Mouse (Mus musculus) olfactory bulb, adult 2 months (tissue): Measurements from ENCODE around the gene Ccdc36. TPM values are rescaled to one million over a fixed set of nuclear protein-coding genes. Genes with fewer than 3 reads are reported as not detected.

Experiments used
- H3K27ac ChIP-seq: fragments of 200-500 bp; 2 replicates; pipeline ENCODE4 v1.5.1; 2012; ENCODE audit warnings: low read depth, low read length; ENCODE audit not compliant: insufficient read depth
- H3K4me1 ChIP-seq: fragments of 200-500 bp; 2 replicates; pipeline ENCODE4 v1.6.1; 2012; ENCODE audit warnings: low read length; ENCODE audit not compliant: control insufficient read depth, insufficient read depth
- H3K4me3 ChIP-seq: fragments of 200-500 bp; 2 replicates; pipeline ENCODE4 v1.5.1; 2012; ENCODE audit warnings: mild to moderate bottlenecking, low read depth, low read length, moderate library complexity; ENCODE audit not compliant: insufficient read depth
- CTCF ChIP-seq: fragments of 200-500 bp; IDR thresholded peaks from 2 replicates; pipeline ENCODE4 v1.5.1; 2012; ENCODE audit warnings: low read depth, mild to moderate bottlenecking, low read length, moderate library complexity; ENCODE audit not compliant: insufficient read depth
- POLR2A ChIP-seq: fragments of 200-500 bp; IDR thresholded peaks from 2 replicates; pipeline ENCODE4 v1.6.1; 2012; ENCODE audit warnings: mild to moderate bottlenecking, low read depth, low read length, moderate library complexity; ENCODE audit not compliant: insufficient read depth
- WGBS: fragments of 180-500 bp; shearing (Covaris S2); methylation state at CpG from one replicate; pipeline ENCODE4 v1.1.7; 2018; 5-methylcytosine and 5-hydroxymethylcytosine counted together
- polyA plus RNA-seq: library from polyadenylated mRNA; stranded (reverse); fragments of >200 nt; gene quantifications from 2 replicates; pipeline ENCODE4 v1.2.4, GENCODE M21; 2012; ENCODE audit warnings: low replicate concordance; ENCODE audit not compliant: missing spikeins, insufficient read depth, insufficient read length

Ccdc36 gene
- polyA plus RNA-seq, 1 experiment = not detected

DNA sequence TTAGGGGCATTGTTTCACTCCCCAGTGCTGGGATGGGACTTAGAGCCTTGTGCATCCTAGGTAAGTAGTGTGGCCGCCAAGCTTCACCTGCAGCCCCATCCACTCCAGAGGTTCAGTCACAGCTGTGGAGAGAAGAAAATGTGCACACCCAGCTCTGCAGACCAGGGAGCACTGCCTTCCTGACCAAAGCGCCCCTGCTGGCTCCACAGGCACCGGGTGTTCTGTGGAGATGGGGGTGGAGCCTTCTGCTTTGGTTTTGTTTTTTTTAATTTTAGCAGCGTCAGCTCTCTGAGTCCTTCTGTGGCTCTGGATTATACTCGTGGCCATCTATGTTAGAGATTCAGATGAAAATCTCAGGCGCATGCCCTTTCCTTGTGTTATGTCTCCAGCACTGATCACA is 39.1 kb downstream of the Ccdc36 start:
- Histone ChIP-seq H3K4me1 (no peaks in the 10 kb centered on the region), H3K27ac (no peak overlapping the region), H3K4me3 (no peak overlapping the region)
- no peak for TF ChIP-seq POLR2A
- no peak for TF ChIP-seq CTCF
- WGBS = 54% methylated on average over 6 of the region's 6 CpGs

DNA sequence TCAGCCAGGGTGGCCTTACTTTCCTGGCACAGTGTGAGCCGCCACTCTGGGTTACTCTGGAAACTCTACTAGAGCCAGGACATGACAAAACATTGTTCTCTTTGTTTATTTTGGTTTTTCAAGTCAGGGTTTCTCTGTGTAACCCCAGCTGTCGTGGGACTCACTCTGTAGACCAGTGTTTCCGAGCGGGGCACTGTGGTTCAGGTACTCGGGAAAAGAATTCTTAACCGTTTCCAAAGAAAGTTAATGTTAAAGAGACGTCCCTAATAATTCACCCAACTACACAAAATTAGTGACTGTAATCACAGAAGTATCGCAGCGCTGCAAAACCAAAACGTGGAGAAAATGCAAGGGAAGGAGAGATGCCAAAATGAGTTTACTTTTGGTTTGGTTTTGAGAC is 39.7 kb downstream of the Ccdc36 start:
- TF ChIP-seq CTCF = no peak
- TF ChIP-seq POLR2A = no peak
- WGBS = 53% methylated on average over 10 of the region's 10 CpGs
- Histone ChIP-seq H3K4me1 (no peaks in the 10 kb centered on the region), H3K27ac (no peak overlapping the region), H3K4me3 (no peak overlapping the region)

DNA sequence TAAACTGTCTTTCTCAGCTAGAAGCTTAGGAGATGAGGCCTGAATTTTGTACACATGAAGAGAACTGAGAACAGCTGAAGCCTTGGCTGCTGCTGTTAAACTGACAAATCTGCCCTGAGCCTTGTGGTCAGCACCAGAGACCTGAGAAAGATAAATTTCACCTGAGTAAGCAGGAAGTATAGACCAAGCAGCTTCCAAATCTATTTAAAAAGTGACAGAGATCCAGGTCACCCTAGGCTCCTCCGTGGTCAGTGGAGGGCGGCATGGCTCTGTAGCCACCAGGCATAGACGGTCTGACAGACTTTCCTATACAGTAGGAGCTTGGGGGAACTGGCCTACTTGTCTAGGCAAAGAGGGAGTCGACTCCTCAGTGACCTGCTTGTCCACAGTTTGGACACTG is 41.5 kb downstream of the Ccdc36 start:
- H3K4me3 ChIP-seq = no peak overlapping the region
- H3K27ac ChIP-seq = no peak overlapping the region
- H3K4me1 ChIP-seq = no peaks in the 10 kb centered on the region
- TF ChIP-seq POLR2A (no peak), CTCF (no peak)
- 81% methylated on average over 4 of the region's 4 CpGs for WGBS

DNA sequence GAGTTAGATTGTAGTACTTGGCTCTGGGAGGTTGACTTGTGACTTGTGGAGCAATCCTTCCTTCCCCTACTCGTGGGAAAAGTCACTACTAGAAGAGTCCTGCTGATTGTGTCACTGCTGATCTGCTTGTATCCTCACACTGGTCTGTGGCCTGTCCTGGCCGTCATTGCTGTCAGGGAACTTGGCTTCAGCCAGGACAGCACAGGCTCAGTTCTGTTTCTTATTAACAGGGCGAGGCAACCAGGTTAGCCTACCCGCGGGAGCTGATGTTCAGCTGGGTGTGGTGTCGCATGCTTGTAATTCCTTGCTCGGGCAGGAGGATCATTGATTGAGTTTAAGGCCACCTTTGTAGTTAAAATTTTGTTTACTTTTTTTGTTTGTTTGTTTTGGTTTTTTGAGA is 43.3 kb downstream of the Ccdc36 start:
- 85% methylated on average over 7 of the region's 7 CpGs for WGBS
- no peak for TF ChIP-seq POLR2A
- TF ChIP-seq CTCF = no peak

DNA sequence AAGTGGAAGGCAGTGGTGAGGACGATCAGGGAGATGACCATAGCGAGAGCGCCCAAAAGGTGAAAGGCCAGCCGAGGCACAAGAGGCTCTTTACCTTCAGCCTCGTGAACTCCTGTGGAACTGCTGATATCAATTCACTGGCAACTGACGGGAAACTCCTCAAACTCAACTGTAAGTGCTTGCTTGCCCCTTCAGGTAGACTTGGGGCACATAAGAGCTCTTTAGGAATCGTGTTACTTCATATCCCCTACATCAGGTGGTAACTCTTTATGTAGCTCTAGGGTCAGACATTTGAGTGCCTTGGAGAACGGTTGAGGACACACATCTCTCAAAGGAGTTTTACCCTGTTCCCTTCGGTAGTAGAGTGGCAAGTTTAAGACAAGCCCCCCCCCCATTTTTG is 46.9 kb downstream of the Ccdc36 start:
- no peak for TF ChIP-seq CTCF
- TF ChIP-seq POLR2A = no peak
- Histone ChIP-seq H3K4me3 (no peak overlapping the region), H3K4me1 (no peaks in the 10 kb centered on the region), H3K27ac (no peak overlapping the region)
- WGBS = 92% methylated on average over 9 of the region's 9 CpGs

More for the DNA sequence above, 43.3 kb downstream of the Ccdc36 start:
- Histone ChIP-seq H3K4me1 (no peaks in the 10 kb centered on the region), H3K27ac (no peak overlapping the region), H3K4me3 (no peak overlapping the region)

DNA sequence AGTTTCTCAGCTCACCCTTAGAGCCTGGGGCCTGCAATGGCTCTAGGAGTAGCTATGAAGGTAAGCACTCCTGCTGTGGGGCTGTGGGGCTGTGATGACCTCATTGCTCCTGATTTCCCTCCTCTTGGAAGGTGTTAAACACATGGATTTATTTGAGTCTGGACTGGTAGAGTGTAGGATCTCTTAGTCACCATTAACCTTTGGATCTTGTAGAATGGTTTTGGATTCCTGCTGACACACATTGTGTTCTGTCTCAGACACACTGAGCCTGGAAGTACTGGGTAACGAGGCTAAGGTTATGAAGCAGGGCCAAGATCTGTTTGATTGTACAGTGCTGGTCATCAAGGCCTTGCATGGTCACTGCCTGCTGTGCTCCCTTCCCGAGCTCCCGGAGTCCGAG is 49.0 kb downstream of the Ccdc36 start:
- TF ChIP-seq CTCF (no peak), POLR2A (no peak)
- WGBS = 66% methylated on average over 4 of the region's 4 CpGs
- H3K4me1 ChIP-seq = no peaks in the 10 kb centered on the region

DNA sequence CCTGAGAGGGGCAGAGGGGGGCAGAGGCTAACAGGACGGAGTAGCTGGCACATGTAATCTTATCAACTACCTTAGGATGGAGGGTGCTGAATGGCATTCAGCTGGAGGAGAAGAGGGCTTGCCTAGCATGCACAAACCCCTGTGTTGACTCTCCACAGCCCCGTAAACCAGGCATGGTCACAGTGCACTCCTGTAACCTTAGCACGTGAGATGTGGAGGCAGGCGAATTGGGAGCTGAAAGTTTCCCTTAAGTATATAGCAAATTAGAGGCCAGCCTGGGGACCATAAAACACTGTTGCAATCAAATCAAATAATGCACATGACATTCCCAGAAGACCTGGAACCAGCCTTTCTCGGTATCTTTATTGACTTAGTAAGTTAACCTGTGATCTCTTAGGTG is 49.5 kb downstream of the Ccdc36 start:
- Histone ChIP-seq H3K4me1 (no peaks in the 10 kb centered on the region), H3K4me3 (no peak overlapping the region), H3K27ac (no peak overlapping the region)
- 88% methylated on average over 5 of the region's 5 CpGs for WGBS
- TF ChIP-seq POLR2A = no peak
- no peak for TF ChIP-seq CTCF

More for the DNA sequence above, 49.0 kb downstream of the Ccdc36 start:
- Histone ChIP-seq H3K4me3 (no peak overlapping the region), H3K27ac (no peak overlapping the region)

DNA sequence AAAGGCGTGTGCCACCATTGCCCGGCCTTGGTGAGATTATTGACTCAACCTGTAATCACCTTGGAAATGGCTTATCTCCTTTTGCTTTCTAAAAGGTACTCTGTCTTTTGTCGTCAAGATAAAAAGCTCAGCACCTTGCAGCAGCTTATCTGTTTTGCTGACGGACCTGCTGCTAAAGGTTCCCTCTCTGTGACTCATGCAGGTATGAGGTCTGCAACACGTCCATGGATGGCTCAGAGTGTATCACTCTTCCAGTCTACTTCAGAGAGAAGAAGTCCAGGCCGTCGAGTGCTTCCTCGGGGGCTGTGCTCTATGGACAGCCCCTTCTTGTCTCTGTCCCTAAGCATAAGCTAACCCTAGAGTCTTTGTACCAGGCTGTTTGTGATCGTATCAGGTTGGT is 50.0 kb downstream of the Ccdc36 start:
- TF ChIP-seq CTCF = no peak
- TF ChIP-seq POLR2A = no peak
- Histone ChIP-seq H3K27ac (no peak overlapping the region), H3K4me1 (no peaks in the 10 kb centered on the region), H3K4me3 (no peak overlapping the region)
- 88% methylated on average over 9 of the region's 9 CpGs for WGBS

Other genes starting within 250 kb of the Ccdc36 start
- not detected in 2 replicates for gene Bsn, start 238.1 kb downstream of the Ccdc36 start, polyA plus RNA-seq
- gene Dag1, start 164.5 kb downstream of the Ccdc36 start, polyA plus RNA-seq = not detected in 2 replicates
- not detected in 2 replicates for gene Nicn1, start 138.1 kb downstream of the Ccdc36 start, polyA plus RNA-seq
- not detected in 2 replicates for gene Amt, start 131.6 kb downstream of the Ccdc36 start, polyA plus RNA-seq
- gene Rhoa, start 122.4 kb downstream of the Ccdc36 start, polyA plus RNA-seq = 187 and 421 TPM in 2 replicates
- not detected in 2 replicates for gene Tcta, start 122.3 kb downstream of the Ccdc36 start, polyA plus RNA-seq
- gene Gpx1, start 89.6 kb downstream of the Ccdc36 start, polyA plus RNA-seq = not detected in 2 replicates
- gene Usp4, start 80.6 kb downstream of the Ccdc36 start, polyA plus RNA-seq = not detected in 2 replicates
- gene 1700102P08Rik, start 35.7 kb downstream of the Ccdc36 start, polyA plus RNA-seq = not detected in 2 replicates
- not detected in 2 replicates for gene BC048562, start 8.0 kb upstream of the Ccdc36 start, polyA plus RNA-seq
- not detected in 2 replicates for gene Ccdc71, start 32.0 kb upstream of the Ccdc36 start, polyA plus RNA-seq
- gene Klhdc8b, start 33.1 kb upstream of the Ccdc36 start, polyA plus RNA-seq = not detected in 2 replicates
- gene Lamb2, start 51.3 kb upstream of the Ccdc36 start, polyA plus RNA-seq = not detected in 2 replicates
- 102 and 511 TPM in 2 replicates for gene Usp19, start 62.1 kb upstream of the Ccdc36 start, polyA plus RNA-seq
- gene Qars, start 79.2 kb upstream of the Ccdc36 start, polyA plus RNA-seq = not detected in 2 replicates
- gene Qrich1, start 88.3 kb upstream of the Ccdc36 start, polyA plus RNA-seq = not detected in 2 replicates
- not detected in 2 replicates for gene Impdh2, start 131.8 kb upstream of the Ccdc36 start, polyA plus RNA-seq
- not detected in 2 replicates for gene Ndufaf3, start 138.9 kb upstream of the Ccdc36 start, polyA plus RNA-seq
- gene Dalrd3, start 141.4 kb upstream of the Ccdc36 start, polyA plus RNA-seq = not detected in 2 replicates
- gene Wdr6, start 150.3 kb upstream of the Ccdc36 start, polyA plus RNA-seq = 73.0 TPM in 1 of 2 replicates, not detected in the other
- gene P4htm, start 169.2 kb upstream of the Ccdc36 start, polyA plus RNA-seq = not detected in 2 replicates
- gene Arih2, start 220.9 kb upstream of the Ccdc36 start, polyA plus RNA-seq = not detected in 2 replicates
- not detected in 2 replicates for gene Slc25a20, start 233.6 kb upstream of the Ccdc36 start, polyA plus RNA-seq